Mouse (Mus musculus): Measurements from ENCODE around the gene Mcemp1. TPM values are rescaled to one million over a fixed set of nuclear protein-coding genes. Genes with fewer than 3 reads are reported as not detected.

Mcemp1 gene
- polyA plus RNA-seq, 1 experiment from 2014 or later, result 0.29 TPM

GRCm38 (mm10) chr8:3690774-3691173 lies 25.2 kb downstream of the Mcemp1 start:
- WGBS, result 64% methylated on average over 3 of the region's 3 CpGs
- H3K27me3 ChIP-seq, result no peaks in the 10 kb centered on the region
- H3K9me3 ChIP-seq (replicated peaks), result no peaks in the 10 kb centered on the region
- no peak overlapping the region for H3K4me3 ChIP-seq
- no peaks in the 10 kb centered on the region for H3K36me3 ChIP-seq
- no peak overlapping the region for H3K4me2 ChIP-seq
- no peak for ATAC-seq (replicated peaks; ENCODE audit: insufficient number of reproducible peaks, insufficient read depth, low FRiP score, low read depth)
- no peak overlapping the region for H3K9ac ChIP-seq
- no peaks in the 10 kb centered on the region for H3K4me1 ChIP-seq (replicated peaks)
- H3K27ac ChIP-seq, result no peak overlapping the region

GRCm38 (mm10) chr8:3694121-3694520 lies 28.6 kb downstream of the Mcemp1 start, which contains the start of gene Fcer2a:
Gene Fcer2a, minus strand, starts transcription at chr8:3694175.
- 75% methylated on average over 3 of the region's 3 CpGs for WGBS
- no peaks in the 10 kb centered on the region for H3K27me3 ChIP-seq

GRCm38 (mm10) chr8:3701491-3701890 lies 35.9 kb downstream of the Mcemp1 start:
- no peak overlapping the region for H3K9ac ChIP-seq
- H3K4me3 ChIP-seq, result no peak overlapping the region
- no peak overlapping the region for H3K4me2 ChIP-seq
- no peaks in the 10 kb centered on the region for H3K27me3 ChIP-seq
- no peak overlapping the region for H3K27ac ChIP-seq
- WGBS, result 93% methylated on average over 1 of the region's 1 CpGs
- no peak for ATAC-seq (replicated peaks; ENCODE audit: insufficient number of reproducible peaks, insufficient read depth, low FRiP score, low read depth)
- no peaks in the 10 kb centered on the region for H3K4me1 ChIP-seq (replicated peaks)
- no peaks in the 10 kb centered on the region for H3K36me3 ChIP-seq
- no peaks in the 10 kb centered on the region for H3K9me3 ChIP-seq (replicated peaks)

More at GRCm38 (mm10) chr8:3694121-3694520, 28.6 kb downstream of the Mcemp1 start, which contains the start of gene Fcer2a:
- H3K36me3 ChIP-seq, result no peaks in the 10 kb centered on the region
- no peaks in the 10 kb centered on the region for H3K9me3 ChIP-seq (replicated peaks)
- no peaks in the 10 kb centered on the region for H3K4me1 ChIP-seq (replicated peaks)
- no peak within 1 kb of the TSS for H3K9ac ChIP-seq
- no peak within 1 kb of the TSS for H3K4me3 ChIP-seq
- no peak within 1 kb of the TSS for H3K27ac ChIP-seq
- no peak within 1 kb of the TSS for H3K4me2 ChIP-seq
- ATAC-seq (replicated peaks; ENCODE audit: insufficient number of reproducible peaks, insufficient read depth, low FRiP score, low read depth), result no peak

GRCm38 (mm10) chr8:3705711-3706110 lies 40.2 kb downstream of the Mcemp1 start:
- no peak overlapping the region for H3K4me2 ChIP-seq

GRCm38 (mm10) chr8:3707611-3708010 lies 42.1 kb downstream of the Mcemp1 start:
- no peaks in the 10 kb centered on the region for H3K27me3 ChIP-seq
- ATAC-seq (replicated peaks; ENCODE audit: insufficient number of reproducible peaks, insufficient read depth, low FRiP score, low read depth), result no peak
- no peak overlapping the region for H3K27ac ChIP-seq
- H3K36me3 ChIP-seq, result no peaks in the 10 kb centered on the region
- no peaks in the 10 kb centered on the region for H3K4me1 ChIP-seq (replicated peaks)
- no peak overlapping the region for H3K4me3 ChIP-seq
- 53% methylated on average over 7 of the region's 7 CpGs for WGBS
- H3K9ac ChIP-seq, result no peak overlapping the region
- H3K9me3 ChIP-seq (replicated peaks), result no peaks in the 10 kb centered on the region
- no peak overlapping the region for H3K4me2 ChIP-seq

More at GRCm38 (mm10) chr8:3705711-3706110, 40.2 kb downstream of the Mcemp1 start:
- Histone ChIP-seq H3K4me3 (no peak overlapping the region), H3K27ac (no peak overlapping the region), H3K36me3 (no peaks in the 10 kb centered on the region), H3K27me3 (no peaks in the 10 kb centered on the region), H3K9me3 (replicated peaks) (no peaks in the 10 kb centered on the region), H3K4me1 (replicated peaks) (no peaks in the 10 kb centered on the region), H3K9ac (no peak overlapping the region)
- 48% methylated on average over 4 of the region's 4 CpGs for WGBS
- ATAC-seq (replicated peaks; ENCODE audit: insufficient number of reproducible peaks, insufficient read depth, low FRiP score, low read depth), result no peak

GRCm38 (mm10) chr8:3710312-3710711 lies 44.8 kb downstream of the Mcemp1 start:
- no peaks in the 10 kb centered on the region for H3K36me3 ChIP-seq
- ATAC-seq (replicated peaks; ENCODE audit: insufficient number of reproducible peaks, insufficient read depth, low FRiP score, low read depth), result no peak
- H3K9ac ChIP-seq, result no peak overlapping the region
- H3K4me1 ChIP-seq (replicated peaks), result no peaks in the 10 kb centered on the region
- no peak overlapping the region for H3K27ac ChIP-seq
- no peaks in the 10 kb centered on the region for H3K9me3 ChIP-seq (replicated peaks)
- no peaks in the 10 kb centered on the region for H3K27me3 ChIP-seq
- WGBS, result 77% methylated on average over 3 of the region's 3 CpGs
- H3K4me2 ChIP-seq, result no peak overlapping the region
- no peak overlapping the region for H3K4me3 ChIP-seq

GRCm38 (mm10) chr8:3711646-3712045 lies 46.1 kb downstream of the Mcemp1 start:
- ATAC-seq (replicated peaks; ENCODE audit: insufficient number of reproducible peaks, insufficient read depth, low FRiP score, low read depth), result no peak
- no peak overlapping the region for H3K9ac ChIP-seq
- no peak overlapping the region for H3K4me2 ChIP-seq
- 40% methylated on average over 2 of the region's 2 CpGs for WGBS
- H3K9me3 ChIP-seq (replicated peaks), result no peaks in the 10 kb centered on the region
- H3K4me3 ChIP-seq, result no peak overlapping the region
- 0 out of 2 replicates have a peak overlapping the region, but pooled peaks have one; percentile 60 for H3K27ac ChIP-seq
- H3K4me1 ChIP-seq (replicated peaks), result no peaks in the 10 kb centered on the region
- H3K36me3 ChIP-seq, result no peaks in the 10 kb centered on the region
- no peaks in the 10 kb centered on the region for H3K27me3 ChIP-seq

- Histone ChIP-seq H3K9me3 (replicated peaks) (no peaks in the 10 kb centered on the region), H3K27me3 (no peaks in the 10 kb centered on the region), H3K4me3 (no peak overlapping the region), H3K36me3 (no peaks in the 10 kb centered on the region), H3K27ac (peak overlapping the region; percentile 37; the same call in 1 of the 2 replicates), H3K9ac (no peak overlapping the region), H3K4me2 (no peak overlapping the region), H3K4me1 (replicated peaks) (0 out of 2 replicates have a peak, but pooled peaks cover 6% of the 10 kb centered on the region)
- no peak for ATAC-seq (replicated peaks; ENCODE audit: insufficient number of reproducible peaks, insufficient read depth, low FRiP score, low read depth)
- 49% methylated on average over 12 of the region's 12 CpGs for WGBS
Measured at GRCm38 (mm10) chr8:3717321-3717954, 51.9 kb downstream of the Mcemp1 start.

- H3K9me3 ChIP-seq (replicated peaks), result no peaks in the 10 kb centered on the region
- 13% methylated on average over 14 of the region's 14 CpGs for WGBS
- no peak overlapping the region for H3K27ac ChIP-seq
- H3K4me2 ChIP-seq, result no peak overlapping the region
- no peak overlapping the region for H3K9ac ChIP-seq
- H3K4me1 ChIP-seq (replicated peaks), result 0 out of 2 replicates have a peak, but pooled peaks cover 6% of the 10 kb centered on the region
- H3K27me3 ChIP-seq, result no peaks in the 10 kb centered on the region
- H3K4me3 ChIP-seq, result no peak overlapping the region
- no peaks in the 10 kb centered on the region for H3K36me3 ChIP-seq
- ATAC-seq (replicated peaks; ENCODE audit: insufficient number of reproducible peaks, insufficient read depth, low FRiP score, low read depth), result no peak
Measured at GRCm38 (mm10) chr8:3718559-3718958, 53.0 kb downstream of the Mcemp1 start.

Other genes with a start within 250 kb of the Mcemp1 start
- 5.2 and 5.8 TPM in 2 replicates for gene Pex11g, start 198.1 kb upstream of the Mcemp1 start, polyA plus RNA-seq (2015; fragmentation: Nextera tagmentation; extraction: Ambion mirVana)
- not detected in 2 replicates for gene Tex45, start 194.9 kb upstream of the Mcemp1 start, polyA plus RNA-seq (2015; fragmentation: Nextera tagmentation; extraction: Ambion mirVana)
- gene Zfp358, start 172.6 kb upstream of the Mcemp1 start, polyA plus RNA-seq (2015; fragmentation: Nextera tagmentation; extraction: Ambion mirVana), result 26.4 and 34.9 TPM in 2 replicates
- 42.3 and 54.2 TPM in 2 replicates for gene Mcoln1, start 165.3 kb upstream of the Mcemp1 start, polyA plus RNA-seq (2015; fragmentation: Nextera tagmentation; extraction: Ambion mirVana)
- 14.2 and 18.6 TPM in 2 replicates for gene Pnpla6, start 150.4 kb upstream of the Mcemp1 start, polyA plus RNA-seq (2015; fragmentation: Nextera tagmentation; extraction: Ambion mirVana)
- gene C330021F23Rik, start 97.8 kb upstream of the Mcemp1 start, polyA plus RNA-seq (2015; fragmentation: Nextera tagmentation; extraction: Ambion mirVana), result 4.8 and 5.4 TPM in 2 replicates
- gene Camsap3, start 78.5 kb upstream of the Mcemp1 start, polyA plus RNA-seq (2015; fragmentation: Nextera tagmentation; extraction: Ambion mirVana), result 1.3 and 3.0 TPM in 2 replicates
- 27.0 and 36.3 TPM in 2 replicates for gene Xab2, start 44.4 kb upstream of the Mcemp1 start, polyA plus RNA-seq (2015; fragmentation: Nextera tagmentation; extraction: Ambion mirVana)
- 72.7 and 104 TPM in 2 replicates for gene Pet100, start 44.2 kb upstream of the Mcemp1 start, polyA plus RNA-seq (2015; fragmentation: Nextera tagmentation; extraction: Ambion mirVana)
- 0.33 TPM in 1 of 2 replicates, not detected in the other for gene Pcp2, start 40.2 kb upstream of the Mcemp1 start, polyA plus RNA-seq (2015; fragmentation: Nextera tagmentation; extraction: Ambion mirVana)
- 35.1 and 55.6 TPM in 2 replicates for gene Stxbp2, start 34.8 kb upstream of the Mcemp1 start, polyA plus RNA-seq (2015; fragmentation: Nextera tagmentation; extraction: Ambion mirVana)
- gene Retn, start 10.0 kb upstream of the Mcemp1 start, polyA plus RNA-seq (2015; fragmentation: Nextera tagmentation; extraction: Ambion mirVana), result 0.16 TPM in 1 of 2 replicates, not detected in the other
- gene Fcor, start 6.6 kb downstream of the Mcemp1 start, polyA plus RNA-seq (2015; fragmentation: Nextera tagmentation; extraction: Ambion mirVana), result 5.7 and 6.6 TPM in 2 replicates
- gene Trappc5, start 10.5 kb downstream of the Mcemp1 start, polyA plus RNA-seq (2015; fragmentation: Nextera tagmentation; extraction: Ambion mirVana), result 30.5 and 34.0 TPM in 2 replicates
- gene Fcer2a, start 28.4 kb downstream of the Mcemp1 start, polyA plus RNA-seq (2015; fragmentation: Nextera tagmentation; extraction: Ambion mirVana), result 0.14 TPM in 1 of 2 replicates, not detected in the other
- 3.2 and 3.6 TPM in 2 replicates for gene Clec4g, start 54.9 kb downstream of the Mcemp1 start, polyA plus RNA-seq (2015; fragmentation: Nextera tagmentation; extraction: Ambion mirVana)
- 0.11 and 0.34 TPM in 2 replicates for gene Cd209a, start 83.2 kb downstream of the Mcemp1 start, polyA plus RNA-seq (2015; fragmentation: Nextera tagmentation; extraction: Ambion mirVana)
- not detected in 2 replicates for gene Cd209e, start 188.6 kb downstream of the Mcemp1 start, polyA plus RNA-seq (2015; fragmentation: Nextera tagmentation; extraction: Ambion mirVana)
- not detected in 2 replicates for gene Cd209d, start 212.8 kb downstream of the Mcemp1 start, polyA plus RNA-seq (2015; fragmentation: Nextera tagmentation; extraction: Ambion mirVana)

All from heart, embryonic 15.5 days (tissue).